Mouse (Mus musculus): Measurements from ENCODE around the gene Cspg4.
A peak's percentile ranks its signal among the peaks of the same experiment; 100 is the strongest.

GRCm38 (mm10) chr9:56889817-56890216, 25.0 kb downstream of the Cspg4 start:
- TF ChIP-seq CTCF (conservative IDR thresholded peaks at IDR 0.05; ENCODE audit: insufficient read depth, insufficient read length, low read depth, low read length) (peak; percentile 94), POLR2A (IDR thresholded peaks at IDR 0.05; ENCODE audit: low read depth, low read length) (no peak)
